23 mouse cellular contexts compared by ENCODE assay signal in genomic region chr10:79538323-79538722, GRCm38 (mm10). TPM values are rescaled to one million over a fixed set of nuclear protein-coding genes. Genes with fewer than 3 reads are reported as not detected.
DNase-seq lines count a peak whose midpoint lies in the region; ATAC-seq and TF ChIP-seq lines count a peak whose summit lies in the region.
"Had no signal": no experiment of that assay in that cellular context is flagged by ENCODE, and none has a peak within 500 bp of the region (broad histone marks: within the 10 kb centered on the region; RNA-seq: fewer than 3 reads in every experiment).

No protein-coding gene starts in this region.

- no peak overlapping the region for H3K27ac ChIP-seq in intestine, embryonic 14.5 days (ENCODE audit: low read depth)
- H3K27ac ChIP-seq in intestine, postnatal 0 days (ENCODE audit: low read depth, low read length) = no peak overlapping the region; the same call in 1 of the 2 replicates
- no peak overlapping the region for H3K27ac ChIP-seq in liver, postnatal 0 days (ENCODE audit: low read depth)
- no peak overlapping the region for H3K27ac ChIP-seq in liver, embryonic 12.5 days
- H3K27ac ChIP-seq: forebrain, embryonic 12.5 days; limb, embryonic 10.5 days; liver, embryonic 13.5 days; lung, embryonic 15.5 days; midbrain, embryonic 10.5 days had no signal

- H3K9ac ChIP-seq in intestine, embryonic 14.5 days (ENCODE audit: low read length) = no peak overlapping the region
- no peak overlapping the region for H3K9ac ChIP-seq in intestine, postnatal 0 days (ENCODE audit: low read depth, low read length)
- no peak overlapping the region for H3K9ac ChIP-seq in liver, postnatal 0 days (replicated peaks)
- no peak overlapping the region for H3K9ac ChIP-seq in liver, embryonic 12.5 days
- H3K9ac ChIP-seq: forebrain, embryonic 12.5 days; liver, embryonic 13.5 days; lung, embryonic 15.5 days had no signal

- TF ChIP-seq CTCF in intestine, postnatal 0 days (IDR thresholded peaks at IDR 0.05; ENCODE audit: low read depth) = no peak
- TF ChIP-seq CTCF in liver, postnatal 0 days (IDR thresholded peaks at IDR 0.05; ENCODE audit: low read depth) = no peak

- no peak for TF ChIP-seq EP300 in liver, postnatal 0 days (IDR thresholded peaks at IDR 0.05; ENCODE audit: low read depth)

- no peak overlapping the region for H3K4me3 ChIP-seq in intestine, embryonic 14.5 days (ENCODE audit: low read depth, low read length)
- H3K4me3 ChIP-seq in intestine, postnatal 0 days (ENCODE audit: low read depth, low read length) = no peak overlapping the region
- H3K4me3 ChIP-seq in liver, postnatal 0 days (ENCODE audit: low read depth, low read length) = no peak overlapping the region
- H3K4me3 ChIP-seq in liver, embryonic 12.5 days = no peak overlapping the region
- H3K4me3 ChIP-seq: forebrain, embryonic 12.5 days; limb, embryonic 10.5 days; liver, embryonic 13.5 days; lung, embryonic 15.5 days; midbrain, embryonic 10.5 days had no signal

- ATAC-seq in intestine, embryonic 14.5 days (replicated peaks; ENCODE audit: low FRiP score, low TSS enrichment, low read depth) = no peak
- no peak for ATAC-seq in intestine, postnatal 0 days
- ATAC-seq in liver, postnatal 0 days = no peak
- ATAC-seq in liver, embryonic 12.5 days = no peak
- ATAC-seq: activated CD4-positive, CD25-positive, alpha-beta regulatory T cell, adult 4 months had no signal

- DNase-seq in cerebellum, adult 11-12 months = peak; percentile 11
- no peak for DNase-seq in cerebellum, adult 18-20 months
- peak; percentile 43 for DNase-seq in intestine, embryonic 14.5 days (ENCODE audit: low spot score)
- DNase-seq in liver, postnatal 0 days = peak; percentile 10
- DNase-seq in c-Kit-positive CD71-positive TER-119-positive erythroid progenitor cells, embryonic 14.5 days (ENCODE audit: low spot score) = no peak
- DNase-seq: adrenal gland, postnatal 25 days; cerebellum, postnatal 36 days; gastrocnemius, postnatal 25 days; kidney, adult 9 months; kidney, postnatal 36 days; liver, embryonic 13.5 days; thymus, postnatal 14 days had no signal

- H3K4me1 ChIP-seq in intestine, embryonic 14.5 days (replicated peaks; ENCODE audit: control insufficient read depth, insufficient read depth, low read length) = peaks cover 4% of the 10 kb centered on the region; the same call in 1 of the 2 replicates
- no peaks in the 10 kb centered on the region for H3K4me1 ChIP-seq in intestine, postnatal 0 days (replicated peaks; ENCODE audit: control insufficient read depth, insufficient read depth, low read length)
- H3K4me1 ChIP-seq in liver, postnatal 0 days (ENCODE audit: insufficient read depth) = peaks cover 9% of the 10 kb centered on the region
- peaks cover 10% of the 10 kb centered on the region for H3K4me1 ChIP-seq in liver, embryonic 12.5 days
- H3K4me1 ChIP-seq: lung, embryonic 15.5 days had no signal

- H3K36me3 ChIP-seq in intestine, embryonic 14.5 days (ENCODE audit: control insufficient read depth, insufficient read depth, low read length) = peaks cover 57% of the 10 kb centered on the region
- H3K36me3 ChIP-seq in intestine, postnatal 0 days (ENCODE audit: control insufficient read depth, insufficient read depth) = peaks cover 36% of the 10 kb centered on the region
- peaks cover 12% of the 10 kb centered on the region; the same call in 1 of the 2 replicates for H3K36me3 ChIP-seq in liver, postnatal 0 days (replicated peaks; ENCODE audit: insufficient read depth, low read length)
- H3K36me3 ChIP-seq in liver, embryonic 12.5 days = peaks cover 42% of the 10 kb centered on the region
- H3K36me3 ChIP-seq: G1E had no signal

- H3K9me3 ChIP-seq in intestine, embryonic 14.5 days (ENCODE audit: control insufficient read depth, low read length) = no peaks in the 10 kb centered on the region
- no peaks in the 10 kb centered on the region for H3K9me3 ChIP-seq in intestine, postnatal 0 days (ENCODE audit: control insufficient read depth)
- no peaks in the 10 kb centered on the region for H3K9me3 ChIP-seq in liver, postnatal 0 days (ENCODE audit: low read length)
- no peaks in the 10 kb centered on the region for H3K9me3 ChIP-seq in liver, embryonic 12.5 days (replicated peaks)
- H3K9me3 ChIP-seq: forebrain, embryonic 12.5 days; G1E; limb, embryonic 10.5 days; liver, embryonic 13.5 days; lung, embryonic 15.5 days; midbrain, embryonic 10.5 days had no signal

- H3K27me3 ChIP-seq in intestine, embryonic 14.5 days (replicated peaks; ENCODE audit: control insufficient read depth, insufficient read depth, low read length) = no peaks in the 10 kb centered on the region
- no peaks in the 10 kb centered on the region for H3K27me3 ChIP-seq in intestine, postnatal 0 days (replicated peaks; ENCODE audit: control insufficient read depth, insufficient read depth, low read length)
- H3K27me3 ChIP-seq in liver, postnatal 0 days (ENCODE audit: insufficient read depth, low read length) = no peaks in the 10 kb centered on the region
- peaks cover 21% of the 10 kb centered on the region for H3K27me3 ChIP-seq in liver, embryonic 12.5 days (replicated peaks)
- H3K27me3 ChIP-seq: lung, embryonic 15.5 days had no signal

- WGBS in intestine, embryonic 14.5 days = 95% methylated on average over 3 of the region's 3 CpGs
- 90% methylated on average over 3 of the region's 3 CpGs for WGBS in intestine, postnatal 0 days
- WGBS in liver, postnatal 0 days (ENCODE audit: insufficient replicate concordance) = 88% methylated on average over 3 of the region's 3 CpGs
- WGBS in liver, embryonic 12.5 days (ENCODE audit: insufficient replicate concordance) = 65% methylated on average over 3 of the region's 3 CpGs

- no peak overlapping the region for H3K4me2 ChIP-seq in intestine, embryonic 14.5 days (ENCODE audit: low read length)
- H3K4me2 ChIP-seq in intestine, postnatal 0 days (replicated peaks; ENCODE audit: low read depth) = no peak overlapping the region
- H3K4me2 ChIP-seq in liver, postnatal 0 days (ENCODE audit: low read depth, low read length) = no peak overlapping the region
- no peak overlapping the region for H3K4me2 ChIP-seq in liver, embryonic 12.5 days
- H3K4me2 ChIP-seq: forebrain, embryonic 12.5 days; liver, embryonic 13.5 days; lung, embryonic 15.5 days had no signal

RNA-seq across cellular contexts. Expression of gene Plpp2, which starts 4.7 kb away (rescaled TPM):
- polyA plus RNA-seq in intestine, embryonic 14.5 days (2014; fragmentation: Nextera tagmentation; extraction: Ambion mirVana) = 91.9 and 92.2 TPM in 2 replicates
- polyA plus RNA-seq in intestine, postnatal 0 days (2015; fragmentation: Nextera tagmentation; extraction: Ambion mirVana) = 141 TPM in 2 replicates
- polyA plus RNA-seq in liver, postnatal 0 days (2015; fragmentation: Nextera tagmentation; extraction: Ambion mirVana) = 32.7 and 38.8 TPM in 2 replicates
- 18.0 and 19.9 TPM in 2 replicates for polyA plus RNA-seq in liver, embryonic 12.5 days (2016; fragmentation: Nextera tagmentation; extraction: Ambion mirVana)

RNA-seq across cellular contexts. Expression of gene Mier2, which starts 16.7 kb away (rescaled TPM):
- 47.9 and 48.0 TPM in 2 replicates for polyA plus RNA-seq in intestine, embryonic 14.5 days (2014; fragmentation: Nextera tagmentation; extraction: Ambion mirVana)
- 15.6 and 16.2 TPM in 2 replicates for polyA plus RNA-seq in intestine, postnatal 0 days (2015; fragmentation: Nextera tagmentation; extraction: Ambion mirVana)
- polyA plus RNA-seq in liver, postnatal 0 days (2015; fragmentation: Nextera tagmentation; extraction: Ambion mirVana) = 8.6 and 9.0 TPM in 2 replicates
- 20.1 and 20.5 TPM in 2 replicates for polyA plus RNA-seq in liver, embryonic 12.5 days (2016; fragmentation: Nextera tagmentation; extraction: Ambion mirVana)

RNA-seq across cellular contexts. Expression of gene Theg, which starts 48.8 kb away (rescaled TPM):
- not detected in 2 replicates for polyA plus RNA-seq in intestine, embryonic 14.5 days (2014; fragmentation: Nextera tagmentation; extraction: Ambion mirVana)
- polyA plus RNA-seq in intestine, postnatal 0 days (2015; fragmentation: Nextera tagmentation; extraction: Ambion mirVana) = not detected in 2 replicates
- not detected in 2 replicates for polyA plus RNA-seq in liver, postnatal 0 days (2015; fragmentation: Nextera tagmentation; extraction: Ambion mirVana)
- polyA plus RNA-seq in liver, embryonic 12.5 days (2016; fragmentation: Nextera tagmentation; extraction: Ambion mirVana) = not detected in 2 replicates
- polyA plus RNA-seq: activated CD4-positive, CD25-positive, alpha-beta regulatory T cell, adult 4 months; forebrain, embryonic 12.5 days; G1E; heart, embryonic 16.5 days; hindbrain, embryonic 11.5 days; limb, embryonic 10.5 days; liver, embryonic 13.5 days; lung, embryonic 15.5 days; midbrain, embryonic 10.5 days; stomach, embryonic 16.5 days had no signal

Comparison
In these comparisons a context has a peak if more than half of its experiments do, and no peak if none do; other contexts are left out.
1. DNase-seq: peak in cerebellum, adult 11-12 months (single experiment), intestine, embryonic 14.5 days (single experiment) and liver, postnatal 0 days (single experiment); none in cerebellum, adult 18-20 months (0 of 2) and c-Kit-positive CD71-positive TER-119-positive erythroid progenitor cells, embryonic 14.5 days (single experiment).